Mouse (Mus musculus): ENCODE results near the gene Robo2. TPM values are rescaled to one million over a fixed set of nuclear protein-coding genes. Genes with fewer than 3 reads are reported as not detected.

The Robo2 gene
- total RNA-seq, 2 experiments from 2014 or later: not detected

DNA sequence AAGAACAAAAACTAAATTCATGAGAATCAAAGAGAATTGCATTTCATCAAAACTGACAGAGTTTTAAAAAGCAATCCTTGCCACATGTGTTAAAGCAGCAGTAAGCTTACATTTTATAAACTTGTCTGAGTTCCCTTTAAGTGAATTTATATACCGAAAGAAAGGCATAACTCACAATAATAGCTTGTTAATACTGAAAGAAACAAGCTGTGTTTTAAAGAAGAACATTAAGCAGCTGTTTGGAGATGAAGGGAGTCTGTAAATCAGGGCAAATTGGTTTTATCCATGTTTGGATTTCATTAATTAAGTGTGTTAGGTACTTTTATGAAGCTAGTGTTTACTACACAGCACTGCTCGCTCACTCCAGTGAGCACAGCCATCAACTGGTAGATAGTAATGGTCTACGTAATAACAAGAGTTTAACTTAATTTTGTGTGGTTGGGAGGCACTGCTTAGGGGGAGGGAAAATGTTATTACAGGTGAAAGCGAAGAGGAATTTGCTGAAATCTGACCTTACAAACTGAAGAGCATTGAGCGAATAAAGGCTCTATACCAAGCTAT is 447.2 kb downstream of the Robo2 start:
- no peak for ATAC-seq (replicated peaks; ENCODE audit: poor library complexity, severe bottlenecking)

DNA sequence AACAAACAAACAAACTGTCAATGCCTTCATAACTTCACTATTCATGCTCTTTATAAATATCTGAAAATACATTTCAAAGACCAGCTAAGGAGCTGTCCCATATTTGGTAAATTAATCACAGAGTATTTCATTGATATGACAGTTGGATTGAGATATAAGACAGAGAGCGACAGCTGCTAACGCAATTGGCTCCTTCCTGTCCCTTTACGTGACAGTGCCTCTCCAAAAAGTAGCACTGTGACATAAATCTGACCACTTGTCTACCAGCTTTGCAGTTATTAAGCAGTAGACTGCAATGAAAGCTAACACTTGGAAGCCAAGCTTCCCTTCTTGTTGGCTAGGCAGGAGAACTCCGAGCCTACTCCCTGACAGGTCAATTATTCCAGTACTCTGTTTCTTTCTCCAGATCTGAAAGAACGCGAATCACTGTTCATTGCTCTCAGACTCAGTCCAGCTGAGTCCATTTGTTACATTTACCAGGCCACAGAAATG is 452.1 kb downstream of the Robo2 start:
- ATAC-seq (replicated peaks; ENCODE audit: poor library complexity, severe bottlenecking): no peak

DNA sequence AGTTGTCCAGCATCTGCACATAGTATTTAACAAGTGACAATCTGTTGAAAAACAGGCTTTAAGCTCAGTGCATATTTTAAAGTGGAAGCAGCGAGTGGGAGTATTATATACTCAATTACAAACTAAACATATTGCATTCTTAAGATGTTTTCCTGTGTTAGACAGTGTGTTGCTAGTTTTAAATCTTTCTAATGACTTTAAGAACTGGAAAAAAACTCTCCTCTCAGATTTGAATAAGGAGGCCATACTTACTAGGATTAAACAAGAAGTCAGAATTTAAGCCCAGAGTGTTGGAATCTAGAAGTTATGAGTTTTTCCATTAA is 453.1 kb downstream of the Robo2 start:
- ATAC-seq (replicated peaks; ENCODE audit: poor library complexity, severe bottlenecking): no peak

DNA sequence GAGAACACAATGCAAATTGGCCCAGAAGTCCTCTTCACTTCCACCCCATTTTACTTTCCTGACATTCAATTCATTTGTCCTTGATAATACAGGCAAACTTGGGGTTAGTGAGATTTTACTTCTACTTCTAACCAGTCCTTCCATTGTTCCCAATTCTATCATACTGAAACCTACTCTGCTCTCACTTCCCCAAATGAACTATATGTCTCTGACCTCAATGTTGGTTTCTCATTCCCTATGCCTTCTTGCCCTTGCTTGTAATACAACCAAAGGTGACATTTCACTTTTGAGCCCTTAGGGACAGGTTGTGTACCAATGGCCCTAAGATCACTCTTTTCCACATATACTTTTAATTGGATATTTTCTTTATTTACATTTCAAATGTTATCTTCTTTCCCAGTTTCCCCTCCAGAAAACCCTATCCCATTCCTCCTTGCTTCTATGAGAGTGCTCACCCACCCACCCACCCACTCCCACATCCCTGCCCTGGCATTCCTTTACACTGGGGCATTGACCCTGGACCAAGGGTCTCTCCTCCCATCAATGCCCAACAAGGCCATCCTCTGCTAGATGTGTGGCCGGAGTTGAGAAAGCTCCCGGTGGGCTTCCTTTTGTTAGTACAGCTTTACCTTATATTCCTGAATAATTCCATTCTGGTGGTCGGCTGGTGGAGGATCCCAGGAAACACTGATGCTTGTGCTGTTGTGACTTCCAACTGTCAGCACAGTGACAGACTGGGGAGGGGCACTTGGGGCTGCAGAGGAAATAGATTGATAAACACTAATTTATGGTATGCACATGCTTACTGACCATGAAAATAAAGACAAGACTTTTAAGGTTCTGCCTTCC is 453.7 kb downstream of the Robo2 start:
- ATAC-seq (replicated peaks; ENCODE audit: poor library complexity, severe bottlenecking): peak; percentile 55

DNA sequence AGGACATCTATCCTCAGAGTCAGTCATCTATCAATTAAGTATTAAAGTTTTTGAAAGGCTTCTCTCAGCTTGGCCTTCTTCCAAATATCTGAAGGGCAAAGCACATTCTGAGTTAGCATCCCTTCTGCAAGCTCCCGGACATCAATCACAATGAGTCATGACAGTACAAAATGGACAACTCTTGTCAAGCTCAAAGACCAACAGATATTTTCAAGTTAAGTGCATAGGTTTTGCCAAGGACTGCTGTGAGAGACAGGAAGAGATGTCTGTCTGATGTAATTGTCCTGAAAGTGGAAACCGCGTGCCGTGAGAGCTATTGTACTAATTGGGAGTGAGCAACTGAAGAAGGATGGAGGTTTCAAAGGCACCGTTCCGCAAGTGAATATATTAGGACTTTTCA is 465.5 kb downstream of the Robo2 start:
- no peak for ATAC-seq (replicated peaks; ENCODE audit: poor library complexity, severe bottlenecking)

DNA sequence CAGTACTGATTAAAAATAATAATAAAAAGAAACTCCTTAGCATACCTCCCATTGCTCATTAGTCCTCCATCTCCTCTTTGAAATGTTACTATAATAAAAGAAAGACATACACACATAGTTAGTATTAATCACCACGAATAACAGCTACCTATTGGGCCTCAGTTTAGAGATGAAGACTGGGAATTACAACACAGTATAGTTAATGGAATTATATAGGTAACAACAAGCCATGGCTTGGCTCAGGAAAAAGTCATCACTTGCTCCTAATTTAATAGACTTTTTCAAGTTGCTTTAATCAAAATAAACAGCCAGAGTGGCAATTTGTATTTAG is 471.4 kb downstream of the Robo2 start:
- no peak for ATAC-seq (replicated peaks; ENCODE audit: poor library complexity, severe bottlenecking)

DNA sequence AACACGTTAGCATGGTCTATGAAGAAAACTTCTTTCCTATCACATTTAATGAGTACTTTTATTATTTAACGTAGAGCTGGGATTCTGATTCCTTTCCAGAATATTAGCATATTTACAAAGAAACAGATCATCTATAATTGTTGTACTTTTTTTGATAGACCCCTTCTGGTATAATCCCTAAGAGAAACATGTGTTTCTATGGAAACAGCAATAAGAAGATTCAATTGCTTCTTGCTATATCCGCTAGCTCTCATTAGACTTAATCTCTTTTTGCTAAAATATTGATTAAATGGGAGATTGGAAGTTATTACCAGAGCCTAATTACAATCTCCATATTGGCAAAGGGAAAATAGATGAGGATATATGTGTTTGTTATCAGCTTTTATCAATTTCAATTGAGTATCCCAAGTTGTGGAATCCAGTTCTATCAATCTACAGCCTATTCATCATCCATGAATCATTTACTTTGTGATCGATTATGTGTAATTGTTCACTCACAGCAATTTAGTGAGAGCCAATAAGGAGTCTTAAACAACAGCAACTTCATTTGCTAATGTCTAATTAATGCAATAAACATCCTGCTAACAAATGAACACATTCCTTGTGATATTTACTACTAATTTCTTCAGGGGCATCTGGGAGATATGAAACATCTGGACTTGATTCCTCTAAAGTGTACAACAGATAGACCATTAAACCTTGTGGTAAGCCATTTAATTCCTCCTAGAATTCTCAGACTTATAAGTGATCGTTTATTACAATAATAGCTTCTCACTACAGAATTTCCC is 472.0 kb downstream of the Robo2 start:
- ATAC-seq (replicated peaks; ENCODE audit: poor library complexity, severe bottlenecking): no peak

DNA sequence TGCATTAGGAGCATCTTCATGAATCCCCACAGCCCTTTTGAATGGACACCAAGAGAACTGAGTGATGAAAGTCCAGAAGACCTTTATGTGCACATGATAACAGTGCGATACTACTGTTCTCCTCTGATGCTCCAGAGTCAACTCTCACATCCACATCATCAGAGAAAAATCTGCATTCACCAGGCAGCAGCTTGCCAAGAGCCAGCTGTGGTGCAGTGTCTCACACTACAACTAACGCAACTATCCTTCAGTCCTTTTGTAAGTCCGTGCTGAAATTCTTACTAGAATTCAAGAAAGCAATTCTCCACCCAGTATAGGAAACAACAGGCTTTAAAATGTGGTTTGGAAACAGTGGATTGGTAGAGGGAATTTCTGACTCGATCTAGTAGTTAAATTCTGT is 481.3 kb downstream of the Robo2 start:
- no peak for ATAC-seq (replicated peaks; ENCODE audit: poor library complexity, severe bottlenecking)

DNA sequence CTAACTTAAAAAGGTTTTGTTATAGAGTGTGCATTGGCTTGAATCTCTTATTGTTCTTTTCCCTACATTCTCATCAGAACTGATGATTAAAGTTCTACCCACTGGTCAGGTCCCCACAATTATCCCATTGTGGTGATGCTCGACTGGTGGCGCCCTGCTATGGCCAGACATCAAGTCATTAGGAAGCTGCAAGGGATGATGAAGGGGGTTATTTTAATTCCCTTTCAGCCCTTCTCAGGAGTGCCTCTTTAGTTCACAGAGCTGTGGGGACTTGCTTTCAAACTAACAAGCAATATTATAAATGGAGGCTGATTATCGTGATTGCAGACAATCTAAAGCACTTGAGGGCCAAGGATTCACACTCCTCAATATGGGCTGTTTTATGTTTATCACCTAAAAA is 484.1 kb downstream of the Robo2 start:
- ATAC-seq (replicated peaks; ENCODE audit: poor library complexity, severe bottlenecking): no peak

DNA sequence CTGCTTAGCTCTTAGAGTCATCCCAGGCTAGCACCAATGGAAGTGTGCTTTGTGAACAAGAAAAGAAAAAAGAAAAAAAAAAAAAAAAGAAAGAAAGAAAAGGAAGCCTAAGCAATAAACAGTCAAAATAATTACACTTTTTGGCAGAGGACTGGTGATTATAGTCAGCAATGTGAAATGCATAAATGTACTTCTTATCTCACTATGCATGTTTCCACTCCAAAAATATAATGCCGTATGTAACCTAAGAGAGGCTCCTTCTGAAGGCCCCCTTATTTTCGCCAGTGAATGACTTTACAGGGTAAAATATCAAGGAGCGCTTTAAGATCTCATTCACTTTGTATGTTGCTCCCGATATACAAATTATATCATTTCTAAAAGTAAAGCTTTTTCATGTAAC is 496.2 kb downstream of the Robo2 start:
- no peak for ATAC-seq (replicated peaks; ENCODE audit: poor library complexity, severe bottlenecking)

DNA sequence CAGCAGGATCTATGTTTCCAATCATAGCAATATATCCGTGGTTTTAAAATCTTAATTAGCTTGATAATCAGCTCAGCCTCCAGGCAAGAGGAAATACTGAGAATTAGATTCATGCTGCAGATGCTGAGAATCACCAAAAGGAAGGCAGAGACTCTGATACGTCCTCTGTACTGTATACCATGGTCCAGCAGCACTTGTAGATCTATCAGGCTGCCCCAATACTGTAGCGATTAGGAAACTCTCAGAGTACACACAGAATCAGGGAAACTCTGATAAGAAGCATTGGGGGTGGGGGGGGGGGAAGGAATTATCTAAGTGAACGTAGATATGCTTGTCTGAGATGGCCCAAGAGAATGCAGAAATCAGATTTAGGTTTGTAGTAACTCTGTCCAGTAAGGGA is 496.7 kb downstream of the Robo2 start:
- ATAC-seq (replicated peaks; ENCODE audit: poor library complexity, severe bottlenecking): no peak

DNA sequence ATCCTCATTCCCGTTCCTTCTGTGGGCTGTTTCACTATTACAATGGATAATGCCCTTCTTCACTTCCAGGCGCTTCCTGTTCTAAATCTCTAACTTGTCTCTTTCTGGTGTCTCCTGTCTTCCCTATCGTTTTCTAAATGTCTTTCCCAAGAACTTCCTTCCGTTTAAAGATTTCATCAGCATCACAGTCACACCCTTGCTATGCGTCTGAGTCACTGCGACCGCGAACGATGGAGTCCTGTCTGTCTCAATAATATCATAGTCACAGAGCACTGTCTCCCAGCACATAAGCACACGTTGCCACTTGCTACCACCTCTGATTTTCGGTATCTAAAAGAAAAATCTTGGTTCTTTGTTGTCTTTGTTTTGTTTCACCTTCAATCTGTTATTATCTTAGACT is 503.1 kb downstream of the Robo2 start:
- ATAC-seq (replicated peaks; ENCODE audit: poor library complexity, severe bottlenecking): no peak

DNA sequence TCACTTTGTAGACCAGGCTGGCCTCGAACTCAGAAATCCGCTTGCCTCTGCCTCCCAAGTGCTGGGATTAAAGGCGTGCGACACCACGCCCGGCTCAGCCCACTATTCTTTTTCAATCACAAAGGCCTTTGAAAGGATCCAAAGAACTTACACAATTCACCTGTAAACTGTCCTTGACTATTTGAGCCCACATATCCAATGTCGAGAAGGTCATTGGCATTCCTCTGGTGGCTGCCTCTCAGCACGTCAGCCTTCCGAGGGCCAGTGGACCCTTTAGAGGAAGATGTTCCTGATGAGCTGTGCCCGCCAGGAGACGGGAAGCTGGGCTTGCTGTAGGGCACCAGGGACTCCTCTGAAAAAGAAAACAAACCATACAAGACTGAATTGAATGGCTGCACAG is 514.8 kb downstream of the Robo2 start:
- ATAC-seq (replicated peaks; ENCODE audit: poor library complexity, severe bottlenecking): no peak

DNA sequence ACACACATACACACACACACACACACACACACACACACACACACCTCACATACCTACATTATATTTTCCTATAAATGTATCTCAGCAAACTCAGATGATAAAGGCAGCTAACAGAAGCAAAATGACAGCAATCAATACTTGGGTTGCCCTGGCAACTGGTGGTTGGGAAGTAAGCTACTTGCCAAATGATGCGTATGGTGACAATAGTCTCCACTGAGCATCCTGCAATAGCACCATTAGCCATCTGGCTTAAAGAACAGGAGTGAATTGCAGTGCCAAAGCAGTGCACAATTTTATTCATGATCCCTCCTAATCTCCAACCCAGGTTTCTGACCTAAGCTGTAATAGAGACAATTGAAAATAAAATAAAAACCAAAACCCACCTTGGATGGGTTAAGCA is 529.7 kb downstream of the Robo2 start:
- ATAC-seq (replicated peaks; ENCODE audit: poor library complexity, severe bottlenecking): no peak

DNA sequence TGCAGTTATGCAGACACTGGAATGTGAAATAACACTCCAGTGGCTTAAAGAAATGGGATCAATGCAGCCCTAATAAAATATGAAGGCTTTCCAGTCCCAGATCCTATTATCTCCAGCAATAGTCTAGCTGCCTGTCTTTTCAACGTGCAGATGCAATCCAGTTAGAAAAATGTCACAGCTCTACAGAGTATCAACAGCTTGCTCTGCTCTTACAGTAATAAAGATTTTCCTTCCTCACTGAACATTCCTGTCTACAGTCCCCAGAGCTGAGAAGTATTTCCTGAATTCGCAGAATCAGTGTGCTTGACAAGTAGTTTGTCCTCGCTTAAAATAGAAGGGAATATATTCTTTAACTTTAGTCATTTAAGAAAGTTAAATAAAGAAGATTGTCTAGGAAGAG is 533.7 kb downstream of the Robo2 start:
- ATAC-seq (replicated peaks; ENCODE audit: poor library complexity, severe bottlenecking): no peak

DNA sequence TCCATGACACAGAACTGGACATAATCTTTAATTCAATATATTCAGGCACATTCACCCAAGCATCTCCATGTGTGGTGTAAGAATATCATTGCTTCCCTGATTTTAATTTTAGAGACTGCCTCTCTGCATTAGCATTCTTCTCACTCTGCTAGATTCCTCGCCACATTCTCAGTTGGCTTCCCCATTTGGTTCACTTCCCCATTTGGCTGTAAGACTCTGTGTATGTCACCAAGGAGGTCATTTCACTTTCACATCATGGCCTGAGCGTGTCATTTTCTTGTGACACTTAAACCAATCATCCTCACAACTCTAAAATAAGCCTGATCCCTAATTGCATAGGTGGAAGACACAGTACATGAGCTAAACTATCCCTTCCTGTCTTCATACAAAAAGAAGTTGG is 536.6 kb downstream of the Robo2 start:
- peak; percentile 99 for ATAC-seq (replicated peaks; ENCODE audit: poor library complexity, severe bottlenecking)

DNA sequence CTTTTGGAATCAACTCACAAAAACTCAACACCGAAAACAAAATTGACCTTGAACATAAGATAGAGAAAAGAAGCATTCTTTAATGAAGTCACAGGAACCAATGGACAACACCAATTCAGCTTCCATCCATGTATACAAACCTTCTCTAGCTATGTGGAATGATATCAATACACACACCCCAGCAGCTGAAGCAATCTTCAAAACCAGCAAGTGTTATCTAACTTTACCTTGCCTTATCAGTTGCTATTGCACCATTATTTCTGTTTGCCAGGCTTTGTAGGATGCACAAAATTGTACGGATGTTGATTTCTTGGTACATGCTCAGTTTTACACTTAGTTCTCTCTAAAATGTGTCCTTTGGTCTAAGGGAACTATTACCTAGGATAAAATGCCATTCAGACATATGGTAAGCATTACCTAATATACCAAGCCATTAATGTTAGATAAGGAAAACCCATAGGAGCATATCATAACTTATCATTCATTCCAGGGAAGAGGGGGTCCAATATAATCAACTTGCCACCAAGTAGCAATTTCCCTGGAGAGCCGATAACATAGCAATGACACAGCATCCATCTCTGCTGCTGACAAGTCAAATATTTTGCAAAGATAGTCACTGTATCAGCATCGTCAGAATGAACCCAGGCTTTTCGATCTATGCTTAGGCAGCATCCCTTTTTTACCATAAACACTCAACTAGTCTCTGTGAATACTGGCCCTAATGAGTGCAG is 537.6 kb downstream of the Robo2 start:
- no peak for ATAC-seq (replicated peaks; ENCODE audit: poor library complexity, severe bottlenecking)

DNA sequence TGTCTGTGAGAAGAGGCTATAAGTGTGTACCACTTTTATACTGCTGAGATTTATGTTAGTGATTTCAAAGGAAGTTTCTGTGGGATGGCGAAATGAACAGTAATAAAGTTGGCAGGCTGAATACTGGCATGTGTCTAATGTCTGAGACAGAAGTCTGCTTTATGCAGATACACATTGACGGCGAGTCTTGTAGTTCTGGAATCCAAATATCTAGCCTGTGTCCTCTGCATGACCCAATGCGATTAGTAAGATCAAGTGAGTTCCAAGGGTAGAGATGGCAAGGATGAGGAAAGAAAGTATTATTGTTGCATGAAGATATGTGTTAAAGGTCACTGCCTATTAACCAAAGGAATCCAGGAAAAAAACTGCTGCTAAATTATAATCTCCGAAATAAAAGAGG is 541.3 kb downstream of the Robo2 start:
- ATAC-seq (replicated peaks; ENCODE audit: poor library complexity, severe bottlenecking): no peak

DNA sequence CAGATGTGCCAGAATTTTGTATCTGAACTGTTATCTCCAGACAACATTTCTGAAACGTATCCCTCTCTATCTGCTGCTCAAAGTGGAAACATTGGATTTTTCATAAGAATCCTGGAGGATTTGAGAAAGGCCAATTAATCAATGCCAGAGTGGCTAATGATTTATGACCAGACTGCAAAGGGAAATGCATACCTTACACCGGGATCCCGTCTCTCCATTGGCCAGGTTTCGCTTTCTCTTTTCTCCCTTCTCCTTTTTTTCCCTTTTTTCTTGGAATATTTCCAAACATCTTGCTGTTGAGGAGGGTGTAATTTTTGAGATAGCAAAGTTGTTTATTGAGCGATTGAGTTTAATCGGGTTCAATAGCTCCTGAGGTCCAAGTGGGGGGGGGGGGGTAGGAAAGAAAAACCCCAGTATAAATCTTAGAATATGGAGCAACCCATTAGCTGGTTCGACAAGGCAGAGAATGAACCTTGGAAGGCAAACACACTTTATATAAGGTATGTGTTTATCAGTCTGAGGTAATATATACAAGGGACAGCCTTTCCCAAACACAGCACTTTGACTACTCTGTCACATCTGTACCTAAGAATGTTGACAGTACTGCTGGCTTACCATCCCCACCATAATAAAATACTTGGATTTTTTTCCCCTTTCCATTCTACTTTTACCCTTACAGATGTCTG is 542.0 kb downstream of the Robo2 start:
- ATAC-seq (replicated peaks; ENCODE audit: poor library complexity, severe bottlenecking): no peak

DNA sequence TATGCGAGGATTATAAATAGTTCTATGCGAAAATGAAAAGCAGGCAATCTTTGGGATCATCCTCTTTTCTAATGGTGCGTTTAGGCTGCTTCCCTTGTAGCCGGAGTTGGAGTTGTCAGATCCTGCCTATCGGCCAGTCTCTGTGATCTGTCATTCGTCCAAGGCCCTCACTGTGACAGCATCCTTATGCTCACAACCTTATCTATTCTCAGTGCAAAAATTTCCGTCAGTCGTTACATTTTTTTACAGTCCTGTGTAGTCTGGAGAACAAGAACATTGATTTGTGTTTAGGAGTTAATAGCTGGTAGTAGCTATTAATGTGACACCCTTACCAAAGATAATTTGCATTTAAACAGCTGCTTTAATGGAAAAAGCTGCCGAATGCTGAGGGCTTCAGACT is 547.0 kb downstream of the Robo2 start:
- no peak for ATAC-seq (replicated peaks; ENCODE audit: poor library complexity, severe bottlenecking)
